Comparison of ENCODE assay signal across 9 mouse cellular contexts in genomic region chr3:51915415-51915814, GRCm38 (mm10).
DNase-seq lines count a peak whose midpoint lies in the region; ATAC-seq and TF ChIP-seq lines count a peak whose summit lies in the region.
"Had no signal": no experiment of that assay in that cellular context is flagged by ENCODE, and none has a peak within 500 bp of the region (broad histone marks: within the 10 kb centered on the region; RNA-seq: fewer than 3 reads in every experiment).

No protein-coding gene starts in this region.

- H3K4me3 ChIP-seq in heart, adult 2 months: no peak overlapping the region
- no peak overlapping the region for H3K4me3 ChIP-seq in liver, embryonic 11.5 days (ENCODE audit: low read depth, low read length)
- H3K4me3 ChIP-seq in heart, postnatal 0 days (ENCODE audit: low read depth, low read length): no peak overlapping the region
- H3K4me3 ChIP-seq in myocyte: no peak overlapping the region
- H3K4me3 ChIP-seq: embryonic facial prominence, embryonic 12.5 days had no signal

- no peak overlapping the region; the same call in 1 of the 2 replicates for H3K4me2 ChIP-seq in liver, embryonic 11.5 days
- H3K4me2 ChIP-seq in heart, postnatal 0 days (ENCODE audit: low read depth, low read length): 0 out of 2 replicates have a peak overlapping the region, but pooled peaks have one; percentile 32
- H3K4me2 ChIP-seq in myocyte (ENCODE audit: low read depth): peak overlapping the region; percentile 69

- H3K27ac ChIP-seq in heart, adult 2 months: peak overlapping the region; percentile 73
- H3K27ac ChIP-seq in liver, embryonic 11.5 days (ENCODE audit: low read depth, low read length): peak overlapping the region; percentile 61
- H3K27ac ChIP-seq in heart, postnatal 0 days (ENCODE audit: low read depth): peak overlapping the region; percentile 82

- H3K36me3 ChIP-seq in heart, adult 2 months (ENCODE audit: control insufficient read depth, insufficient read depth, low read length): no peaks in the 10 kb centered on the region
- H3K36me3 ChIP-seq in liver, embryonic 11.5 days (ENCODE audit: control insufficient read depth, insufficient read depth, low read length): no peaks in the 10 kb centered on the region
- H3K36me3 ChIP-seq in heart, postnatal 0 days (replicated peaks; ENCODE audit: control insufficient read depth, insufficient read depth, low read length): no peaks in the 10 kb centered on the region
- no peaks in the 10 kb centered on the region for H3K36me3 ChIP-seq in myocyte (ENCODE audit: control insufficient read depth, insufficient read depth)
- H3K36me3 ChIP-seq: embryonic facial prominence, embryonic 12.5 days had no signal

- H3ac ChIP-seq in myocyte (ENCODE audit: control insufficient read depth, insufficient read length): no peak overlapping the region

- H3K4me1 ChIP-seq in heart, adult 2 months (ENCODE audit: control insufficient read depth, insufficient read depth, low read length): peaks cover 9% of the 10 kb centered on the region
- H3K4me1 ChIP-seq in liver, embryonic 11.5 days (replicated peaks; ENCODE audit: control insufficient read depth, insufficient read depth, low read length): peaks cover 34% of the 10 kb centered on the region
- H3K4me1 ChIP-seq in heart, postnatal 0 days (ENCODE audit: control insufficient read depth, insufficient read depth): peaks cover 32% of the 10 kb centered on the region

- TF ChIP-seq POLR2A in heart, adult 2 months (IDR thresholded peaks at IDR 0.05; ENCODE audit: insufficient read depth, low read depth, low read length): no peak
- TF ChIP-seq POLR2A in myocyte (IDR thresholded peaks at IDR 0.05; ENCODE audit: insufficient read length, low read depth): no peak

- no peak overlapping the region for H3K9ac ChIP-seq in heart, adult 2 months (ENCODE audit: low read depth, low read length)
- H3K9ac ChIP-seq in liver, embryonic 11.5 days (ENCODE audit: low read depth, low read length): no peak overlapping the region
- no peak overlapping the region for H3K9ac ChIP-seq in heart, postnatal 0 days (replicated peaks; ENCODE audit: low read depth, low read length)
- H3K9ac ChIP-seq: embryonic facial prominence, embryonic 12.5 days had no signal

- no peaks in the 10 kb centered on the region for H3K9me3 ChIP-seq in liver, embryonic 11.5 days (ENCODE audit: control insufficient read depth, low read length)
- no peaks in the 10 kb centered on the region for H3K9me3 ChIP-seq in heart, postnatal 0 days (replicated peaks; ENCODE audit: control insufficient read depth, low read length)
- H3K9me3 ChIP-seq: embryonic facial prominence, embryonic 12.5 days had no signal

- H3K79me2 ChIP-seq in heart, adult 2 months (replicated peaks; ENCODE audit: control insufficient read depth, insufficient read depth, low read length): no peaks in the 10 kb centered on the region
- peaks cover 5% of the 10 kb centered on the region for H3K79me2 ChIP-seq in myocyte (ENCODE audit: control insufficient read depth, insufficient read depth)

- TF ChIP-seq EP300 in heart, adult 2 months (IDR thresholded peaks at IDR 0.05; ENCODE audit: insufficient read depth, low read depth, low read length): no peak
- TF ChIP-seq EP300 in heart, postnatal 0 days (IDR thresholded peaks at IDR 0.05; ENCODE audit: low read depth): no peak

- intact Hi-C loops in heart, adult 2 months (cut with DNase I): loop anchor here (2.0 to 10.0 kb wide), 2 partner anchors 187 to 211 kb away; no protein-coding TSS in a partner anchor

- WGBS in heart, adult 2 months: 36% methylated on average over 1 of the region's 1 CpGs
- WGBS in liver, embryonic 11.5 days: 66% methylated on average over 1 of the region's 1 CpGs
- 52% methylated on average over 1 of the region's 1 CpGs for WGBS in heart, postnatal 0 days

- no peaks in the 10 kb centered on the region for H3K27me3 ChIP-seq in heart, adult 2 months (ENCODE audit: control insufficient read depth, insufficient read depth, low read length)
- no peaks in the 10 kb centered on the region for H3K27me3 ChIP-seq in liver, embryonic 11.5 days (replicated peaks; ENCODE audit: control insufficient read depth, insufficient read depth, low read length)
- no peaks in the 10 kb centered on the region for H3K27me3 ChIP-seq in heart, postnatal 0 days (ENCODE audit: control insufficient read depth, insufficient read depth, low read length)
- H3K27me3 ChIP-seq in myocyte (ENCODE audit: control insufficient read depth, insufficient read depth, insufficient read length): no peaks in the 10 kb centered on the region
- H3K27me3 ChIP-seq: embryonic facial prominence, embryonic 12.5 days had no signal

- ATAC-seq in liver, embryonic 11.5 days (replicated peaks; ENCODE audit: low FRiP score): no peak
- ATAC-seq in heart, postnatal 0 days (ENCODE audit: insufficient read depth, low read depth): no peak

- no peak for DNase-seq in heart, adult 2 months
- no peak for DNase-seq in heart, adult 8-10 months (ENCODE audit: low spot score)
- DNase-seq in liver, embryonic 11.5 days (ENCODE audit: low spot score): no peak
- DNase-seq in liver: no peak
- DNase-seq in heart, postnatal 0 days (ENCODE audit: low spot score): no peak
- no peak for DNase-seq in layer of hippocampus, postnatal 36 days
- no peak for DNase-seq in layer of hippocampus, adult 8-10 months (ENCODE audit: low spot score in 2 of 2)

- no peak for TF ChIP-seq CTCF in heart, adult 2 months (IDR thresholded peaks at IDR 0.05)
- no peak for TF ChIP-seq CTCF in heart, postnatal 0 days (IDR thresholded peaks at IDR 0.05; ENCODE audit: low read depth)

TF ChIP-seq in myocyte, 11 proteins besides CTCF, POLR2A, EP300 and RAD21:
- TF ChIP-seq MYOD1 (IDR thresholded peaks at IDR 0.05; ENCODE audit: control insufficient read depth in 1 of 3, insufficient read length in 2 of 3, low read depth in 2 of 3) (peak in 1 of 3 experiments; percentile 19), E2F4 (IDR thresholded peaks at IDR 0.05; ENCODE audit: insufficient read depth) (no peak)
